Mouse (Mus musculus) Patski (cell line): ENCODE data around the gene Wdfy3. TPM values are rescaled to one million over a fixed set of nuclear protein-coding genes. Genes with fewer than 3 reads are reported as not detected.

Experiments
- ATAC-seq: fragments of 100-300 bp; one replicate; pipeline ENCODE4 v1.8.0; 2021
- CTCF ChIA-PET: fragments of 350-600 bp; sonication (Branson Sonifier 250); formaldehyde crosslinking; loops from one replicate; lab custom pipeline; 2022; ENCODE audit warnings: inconsistent platforms; lab: Charles Lee
- POLR2A ChIA-PET: fragments of 350-600 bp; sonication (Branson Sonifier 250); formaldehyde crosslinking; loops from one replicate; lab custom pipeline; 2022; ENCODE audit warnings: antibody characterized with exemption, inconsistent platforms; lab: Charles Lee
- DNase-seq: peaks from one replicate; pipeline ENCODE4 v3.0.0-alpha.2; 2011; ENCODE audit warnings: low read depth, low spot score
- H3K27me3 ChIP-seq: fragments of 371-371 bp; one replicate; pipeline ENCODE4 v1.5.1; 2021
- CTCF ChIP-seq: fragments of 100-300 bp; IDR thresholded peaks from one replicate; pipeline ENCODE4 v1.5.1; 2021
- in situ Hi-C: fragments of 300-500 bp; cut with MboI; formaldehyde crosslinking; loops from 3 replicates; pipeline ENCODE4 v1.11.1; 2018; ENCODE audit warnings: low pct_unique_long_range_greater_than_20kb, mixed read lengths
- polyA plus RNA-seq: library from polyadenylated mRNA; unstranded; gene quantifications from one replicate; pipeline ENCODE4 v1.2.3, GENCODE M21; 2021

Gene Wdfy3
- polyA plus RNA-seq, 1 experiment from 2014 or later = 61.1 TPM

DNA sequence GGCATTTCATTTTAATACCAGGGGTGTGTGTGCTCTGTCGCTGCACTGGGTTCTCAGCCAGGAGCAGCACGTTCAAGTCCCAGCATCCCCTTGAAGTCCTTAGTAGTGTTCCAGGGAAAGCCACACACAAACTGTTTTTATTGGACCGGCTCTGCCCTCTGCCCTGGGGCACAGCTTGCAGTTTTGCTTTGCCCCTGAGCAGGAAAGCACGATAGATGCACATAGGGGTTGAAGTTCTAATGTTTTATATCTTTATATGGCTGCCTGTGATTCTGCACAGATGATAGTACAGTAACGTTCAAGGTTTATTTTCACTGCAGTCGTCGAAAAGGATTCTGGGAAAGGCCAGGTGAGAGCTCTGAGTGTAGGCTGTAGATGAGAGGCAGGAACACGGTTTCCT is 239.5 kb downstream of the Wdfy3 start:
- POLR2A ChIA-PET = no interaction called here
- DNase-seq (no peak), ATAC-seq (no peak)
- in situ Hi-C loops = no loop called here
- no peak for TF ChIP-seq CTCF
- H3K27me3 ChIP-seq = no peaks in the 10 kb centered on the region
- CTCF ChIA-PET = no interaction called here

DNA sequence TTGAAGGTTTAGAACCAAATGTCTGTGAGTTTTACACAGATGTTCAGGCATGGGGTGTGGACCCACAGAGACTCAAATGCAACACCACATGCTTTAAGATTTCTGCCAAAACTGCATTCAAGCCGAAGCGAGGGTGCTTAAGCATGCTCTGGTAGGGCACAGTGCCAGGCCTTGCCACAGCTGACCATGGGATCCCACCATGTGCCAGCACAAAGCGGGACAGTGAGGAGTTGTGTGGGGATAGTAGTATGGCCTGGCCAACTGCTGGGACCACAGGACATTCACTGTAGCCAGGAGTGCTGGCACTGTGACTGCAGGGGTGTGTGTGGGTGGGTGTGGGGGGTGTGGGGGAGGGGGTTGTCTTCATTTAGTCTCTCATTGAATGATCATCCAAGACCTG is 240.8 kb downstream of the Wdfy3 start:
- no peak for TF ChIP-seq CTCF
- in situ Hi-C loops = no loop called here

DNA sequence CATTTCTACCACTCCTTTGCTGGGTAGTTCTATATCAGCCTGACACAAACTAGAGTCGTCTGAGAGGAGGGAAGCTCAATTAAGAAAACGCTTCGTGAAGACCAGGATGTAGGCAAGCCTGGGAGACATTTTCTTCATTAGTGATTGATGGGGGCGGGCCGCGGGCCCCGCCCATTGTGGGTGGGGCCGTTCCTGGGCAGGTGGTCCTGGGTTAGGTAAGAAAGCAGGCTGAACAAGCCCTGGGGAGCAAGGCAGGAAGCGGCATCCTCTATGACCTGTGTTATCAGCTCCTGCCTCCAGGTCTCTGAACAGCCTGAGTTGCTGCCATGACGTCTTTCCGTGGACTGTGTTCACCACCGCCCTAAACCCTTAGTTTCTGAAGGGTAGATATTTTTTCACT is 242.2 kb downstream of the Wdfy3 start:
- ATAC-seq (no peak), DNase-seq (no peak)
- POLR2A ChIA-PET = interaction anchor here (0.6 to 1.5 kb wide), 2 partner anchors 33 to 61 kb away, joined by 3 read pairs; no protein-coding TSS in a partner anchor
- TF ChIP-seq CTCF = no peak
- in situ Hi-C loops = no loop called here
- no peaks in the 10 kb centered on the region for H3K27me3 ChIP-seq
- CTCF ChIA-PET = interaction anchor here (1.2 to 1.3 kb wide), 2 partner anchors 15 to 66 kb away, joined by 3 to 4 read pairs; no protein-coding TSS in a partner anchor

More for the DNA sequence above, 240.8 kb downstream of the Wdfy3 start:
- CTCF ChIA-PET = no interaction called here
- DNase-seq = no peak
- no peaks in the 10 kb centered on the region for H3K27me3 ChIP-seq
- ATAC-seq = no peak
- POLR2A ChIA-PET = no interaction called here

DNA sequence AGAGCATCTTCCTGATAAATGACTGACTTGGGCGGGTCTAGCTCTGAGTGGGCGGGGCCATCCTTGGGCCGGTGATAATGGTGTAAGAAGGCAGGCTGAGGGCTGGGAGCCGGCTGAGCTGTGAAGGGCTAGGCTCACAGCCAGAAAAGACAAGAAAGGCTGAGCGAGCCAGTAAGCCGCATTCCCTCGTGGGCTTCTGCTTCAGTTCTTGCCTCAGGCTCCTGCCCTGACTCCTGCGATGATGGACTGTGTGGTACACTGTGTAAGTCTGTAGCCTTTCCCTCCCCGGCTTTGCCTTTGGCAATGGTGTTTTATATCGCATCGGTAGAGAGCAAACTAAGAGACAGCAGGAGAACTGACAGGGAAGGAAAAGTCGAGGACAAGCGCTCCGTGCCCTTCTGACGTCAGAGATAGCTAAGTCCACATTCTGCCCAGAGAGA is 243.2 kb downstream of the Wdfy3 start:
- peak; percentile 61 for DNase-seq
- peak; percentile 77 for ATAC-seq
- ChIA-PET CTCF (interaction anchor here (0.8 to 1.3 kb wide), 2 partner anchors 11 to 67 kb away, joined by 3 read pairs; no protein-coding TSS in a partner anchor), POLR2A (no interaction called here)
- no peaks in the 10 kb centered on the region for H3K27me3 ChIP-seq
- no peak for TF ChIP-seq CTCF
- in situ Hi-C loops = no loop called here

DNA sequence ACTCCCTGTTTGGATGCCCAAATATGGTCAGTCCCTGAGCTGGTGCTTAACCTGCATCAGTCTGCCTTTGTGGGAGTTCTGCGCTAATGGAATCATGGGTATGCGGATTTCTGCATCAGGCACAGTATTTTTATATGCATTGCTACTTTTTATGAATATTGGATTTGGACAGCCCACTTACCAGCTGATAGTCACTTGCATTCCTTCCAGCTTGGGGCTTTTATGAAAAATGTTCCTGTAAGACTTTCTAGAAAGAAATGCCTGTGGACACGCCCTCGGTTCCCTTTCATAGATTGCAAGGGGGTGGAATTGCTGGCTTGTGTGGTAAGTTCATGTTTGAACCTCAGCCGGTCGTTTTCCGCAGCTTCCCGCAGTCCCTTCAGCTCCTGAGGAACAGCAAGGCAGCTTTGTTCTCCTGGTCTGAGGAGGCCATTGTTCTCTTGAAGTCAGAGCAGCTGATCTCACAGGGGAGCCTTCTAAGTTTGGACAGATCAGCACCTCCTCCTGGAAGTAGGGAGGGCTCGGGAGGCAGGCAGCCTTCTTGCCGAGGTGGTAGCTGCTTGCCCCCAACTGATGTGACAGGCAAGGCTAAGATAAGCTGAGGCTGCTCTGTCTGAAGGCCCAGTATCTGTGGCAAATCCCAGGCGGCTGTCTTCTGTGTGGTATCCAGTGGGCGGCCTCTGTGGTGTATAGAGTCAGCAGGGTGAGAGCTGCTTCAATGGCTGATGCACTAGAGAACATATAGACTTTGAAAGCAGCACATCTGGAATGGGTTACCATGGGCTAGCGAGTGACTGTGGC is 244.4 kb downstream of the Wdfy3 start:
- TF ChIP-seq CTCF = no peak
- POLR2A ChIA-PET = interaction anchor here (0.6 kb wide), 1 partner anchor 10 kb away, joined by 4 read pairs; no protein-coding TSS in a partner anchor
- in situ Hi-C loops = no loop called here
- H3K27me3 ChIP-seq = no peaks in the 10 kb centered on the region
- ATAC-seq (no peak), DNase-seq (no peak)
- CTCF ChIA-PET = interaction anchor here (1.2 kb wide), 1 partner anchor 15 kb away, joined by 3 read pairs; no protein-coding TSS in a partner anchor

DNA sequence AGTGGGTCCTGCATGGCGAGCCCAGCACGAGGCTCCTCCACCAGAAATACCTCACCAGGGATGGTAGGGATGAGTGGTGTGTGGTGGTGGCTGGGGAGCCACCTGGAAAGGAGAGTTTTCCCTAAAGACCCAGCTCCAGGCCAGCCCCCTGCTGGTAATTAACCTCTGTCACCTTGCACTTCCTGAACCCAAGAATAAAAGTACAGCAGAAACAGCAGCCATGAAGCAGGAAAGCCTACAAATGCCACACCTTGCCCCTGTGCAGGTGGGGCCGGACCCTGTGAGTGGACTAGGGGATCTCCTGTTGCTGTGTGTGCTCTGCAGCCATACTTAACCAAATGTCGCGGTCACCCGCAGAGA is 247.4 kb downstream of the Wdfy3 start:
- ChIA-PET POLR2A (no interaction called here), CTCF (no interaction called here)
- TF ChIP-seq CTCF = no peak
- H3K27me3 ChIP-seq = no peaks in the 10 kb centered on the region
- ATAC-seq (no peak), DNase-seq (no peak)
- in situ Hi-C loops = no loop called here

DNA sequence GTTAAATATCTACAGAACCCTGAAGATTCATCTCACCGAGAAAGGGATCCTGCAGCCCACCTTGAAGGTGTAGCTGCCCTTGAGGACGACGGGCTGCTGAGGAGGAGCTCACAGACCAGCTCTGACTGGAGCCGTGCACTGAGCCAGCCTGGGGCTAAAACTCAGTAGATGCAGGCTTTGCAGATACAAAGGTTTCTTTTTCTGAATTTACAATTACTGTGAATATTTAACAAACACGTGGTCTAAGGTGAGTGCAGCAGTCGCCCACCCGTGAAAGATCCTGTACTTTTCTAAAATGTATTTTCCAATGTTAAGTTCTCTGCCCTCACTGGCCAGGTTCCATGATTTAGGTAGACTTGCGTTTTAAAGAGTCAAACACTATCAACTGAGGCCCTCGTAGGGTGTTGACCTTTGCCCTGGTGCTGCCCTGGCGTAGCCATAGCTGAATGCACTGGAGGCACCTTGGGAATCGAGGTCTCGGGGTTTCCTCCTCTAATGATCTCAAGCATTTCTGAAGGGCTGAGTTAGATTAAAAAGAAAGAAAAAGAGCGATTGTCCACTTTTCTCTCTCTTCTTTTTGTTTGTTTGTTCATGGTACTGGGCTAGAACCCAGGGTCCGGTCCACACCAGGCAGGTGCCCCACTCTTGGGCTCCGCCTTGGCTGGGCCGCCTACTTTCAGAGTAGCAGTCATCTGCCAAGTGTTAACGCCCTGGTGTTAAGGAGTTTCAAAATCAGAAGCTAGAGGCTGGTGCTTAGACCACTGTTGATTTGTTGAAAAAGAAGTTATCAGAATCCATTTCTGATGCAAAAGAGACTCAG is 248.0 kb downstream of the Wdfy3 start:
- TF ChIP-seq CTCF = no peak
- in situ Hi-C loops = no loop called here
- DNase-seq (no peak), ATAC-seq (no peak)
- CTCF ChIA-PET = no interaction called here
- H3K27me3 ChIP-seq = no peaks in the 10 kb centered on the region
- POLR2A ChIA-PET = interaction anchor here (1.2 kb wide), 1 partner anchor 12 kb away, joined by 3 read pairs; no protein-coding TSS in a partner anchor

DNA sequence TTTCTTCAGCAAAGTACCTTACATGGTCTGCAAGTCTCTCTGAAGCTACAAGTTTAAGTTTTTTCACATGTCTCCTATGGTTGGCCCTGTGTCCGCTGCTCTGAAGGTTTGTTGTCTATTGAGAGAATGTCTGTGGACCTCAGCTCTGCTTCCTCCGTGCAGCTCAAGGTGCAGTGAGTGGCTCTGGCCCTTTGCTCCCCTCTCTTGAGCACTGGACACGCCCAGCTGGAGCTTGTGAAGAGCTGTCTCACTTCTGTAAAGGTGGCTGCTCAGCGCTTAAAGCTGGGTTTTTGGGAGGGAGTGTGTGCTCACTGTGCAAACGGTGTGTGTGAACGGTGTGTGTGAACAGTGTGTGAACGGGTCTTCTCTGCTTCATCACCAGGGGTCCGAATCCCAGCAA is 248.7 kb downstream of the Wdfy3 start:
- DNase-seq = no peak
- H3K27me3 ChIP-seq = no peaks in the 10 kb centered on the region
- CTCF ChIA-PET = no interaction called here
- no peak for ATAC-seq
- in situ Hi-C loops = no loop called here
- POLR2A ChIA-PET = interaction anchor here (1.2 kb wide), 1 partner anchor 12 kb away, joined by 3 read pairs; no protein-coding TSS in a partner anchor
- TF ChIP-seq CTCF = no peak

DNA sequence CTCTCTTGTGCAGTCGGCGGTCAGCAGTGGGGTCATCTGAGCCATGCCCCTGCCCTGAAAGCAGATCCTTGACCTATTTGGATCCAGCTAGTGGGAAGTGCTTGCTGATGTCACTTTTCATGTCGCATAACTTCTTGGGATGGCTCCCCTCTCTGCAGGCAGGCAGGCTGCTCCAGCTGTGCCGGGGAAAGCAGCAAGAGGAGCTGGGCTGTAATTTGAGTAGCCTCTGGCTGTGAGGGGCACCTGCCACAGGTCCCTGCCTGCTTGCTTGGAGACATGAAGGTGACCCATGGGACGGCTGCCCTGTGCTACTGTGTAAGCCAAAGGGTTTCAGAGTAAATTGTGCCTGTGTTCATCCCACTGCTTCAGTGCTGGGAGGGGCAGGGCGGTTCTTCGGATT is 249.9 kb downstream of the Wdfy3 start:
- in situ Hi-C loops = no loop called here
- ATAC-seq = no peak

DNA sequence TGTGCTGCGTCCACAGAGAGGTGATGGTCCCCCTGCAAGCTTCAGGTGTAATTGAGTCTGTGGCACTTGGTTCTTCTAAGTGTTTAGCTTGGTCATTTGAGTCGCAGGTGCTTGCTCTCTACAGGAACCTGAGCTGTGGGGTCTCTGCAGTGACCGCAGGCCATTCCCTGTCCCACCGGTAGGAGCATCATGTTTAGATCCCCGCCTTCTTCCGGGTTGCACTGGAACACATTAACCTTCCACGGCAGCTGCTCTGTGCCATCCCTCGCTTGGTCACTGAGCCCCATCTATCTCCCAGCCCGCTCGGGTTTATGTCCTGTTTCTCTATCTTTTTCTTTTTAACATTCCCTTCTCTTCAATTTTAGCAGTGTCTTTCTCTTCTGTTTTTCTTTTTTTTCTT is 250.5 kb downstream of the Wdfy3 start:
- DNase-seq (no peak), ATAC-seq (no peak)
- ChIA-PET POLR2A (no interaction called here), CTCF (interaction anchor here (1.1 kb wide), 1 partner anchor 25 kb away, joined by 3 read pairs; no protein-coding TSS in a partner anchor)
- in situ Hi-C loops = no loop called here
- no peaks in the 10 kb centered on the region for H3K27me3 ChIP-seq
- TF ChIP-seq CTCF = no peak

More for the DNA sequence above, 249.9 kb downstream of the Wdfy3 start:
- no peak for TF ChIP-seq CTCF
- no peak for DNase-seq
- no peaks in the 10 kb centered on the region for H3K27me3 ChIP-seq
- POLR2A ChIA-PET = no interaction called here
- CTCF ChIA-PET = interaction anchor here (0.8 kb wide), 1 partner anchor 18 kb away, joined by 3 read pairs; no protein-coding TSS in a partner anchor
